Mouse (Mus musculus): Measurements from ENCODE around the gene Git1. TPM values are rescaled to one million over a fixed set of nuclear protein-coding genes. Genes with fewer than 3 reads are reported as not detected.

Git1 gene
- polyA plus RNA-seq, 1 experiment from 2014 or later, result 11.1 TPM

GRCm38 (mm10) chr11:77494344-77494676 lies 948 bp downstream of the Git1 start:
- Histone ChIP-seq H3K27ac (peak overlapping the region; percentile 75), H3K36me3 (peaks cover 2% of the 10 kb centered on the region), H3K9me3 (no peaks in the 10 kb centered on the region), H3K27me3 (no peaks in the 10 kb centered on the region), H3K9ac (peak overlapping the region; percentile 96), H3K4me1 (peaks cover 62% of the 10 kb centered on the region), H3K4me2 (peak overlapping the region; percentile 98), H3K4me3 (peak overlapping the region; percentile 97)
- 22% methylated on average over 4 of the region's 4 CpGs for WGBS
- no peak for ATAC-seq (ENCODE audit: insufficient number of reproducible peaks, insufficient read depth, low FRiP score, low TSS enrichment, low read depth)

DNA sequence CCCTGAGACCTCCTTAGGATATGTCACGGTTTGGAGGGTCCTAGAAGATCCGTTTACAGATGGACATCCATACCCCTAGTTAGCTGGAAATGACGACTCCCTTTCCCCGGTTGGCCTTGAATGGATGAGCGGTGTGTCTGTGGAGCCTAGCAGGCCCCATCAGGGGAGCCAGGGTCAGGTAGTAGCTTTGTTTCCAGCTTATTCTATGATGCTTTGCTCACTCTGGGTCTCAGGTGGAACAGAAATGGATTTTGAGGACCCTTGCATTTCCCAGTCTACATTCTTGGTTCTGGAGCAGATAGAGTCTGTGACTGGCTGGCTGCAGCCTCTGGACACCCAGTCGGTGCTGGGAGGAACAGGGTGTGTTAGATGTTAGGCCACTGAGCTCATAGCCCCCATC lies 1.4 kb downstream of the Git1 start:
- Histone ChIP-seq H3K9ac (peak overlapping the region; percentile 96; the same call in 1 of the 2 replicates), H3K27ac (no peak overlapping the region), H3K4me3 (peak overlapping the region; percentile 97), H3K27me3 (no peaks in the 10 kb centered on the region), H3K4me1 (peaks cover 62% of the 10 kb centered on the region), H3K36me3 (peaks cover 7% of the 10 kb centered on the region), H3K4me2 (peak overlapping the region; percentile 98), H3K9me3 (no peaks in the 10 kb centered on the region)
- no peak for ATAC-seq (ENCODE audit: insufficient number of reproducible peaks, insufficient read depth, low FRiP score, low TSS enrichment, low read depth)
- 67% methylated on average over 6 of the region's 6 CpGs for WGBS

DNA sequence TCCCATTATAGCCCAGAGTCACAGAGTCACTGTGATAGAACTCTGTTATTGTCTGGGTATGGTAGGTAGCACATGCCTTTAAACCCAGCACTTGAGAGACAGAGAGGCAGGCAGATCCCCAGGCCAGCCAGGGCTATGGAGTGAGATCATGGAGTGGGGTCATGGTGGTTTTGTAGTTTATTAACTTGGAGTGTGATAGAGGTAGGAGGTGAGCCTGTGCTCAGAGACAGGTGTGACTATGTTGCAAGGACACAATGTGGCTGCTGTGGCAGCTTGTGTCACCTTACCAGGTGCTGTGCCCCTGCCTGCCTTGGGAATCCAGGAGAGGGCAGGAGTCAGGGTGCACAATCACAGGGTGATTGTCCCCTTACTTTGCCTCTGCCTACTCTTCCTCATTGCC lies 2.1 kb downstream of the Git1 start:
- no peak overlapping the region for H3K4me3 ChIP-seq
- no peaks in the 10 kb centered on the region for H3K9me3 ChIP-seq
- no peak overlapping the region for H3K27ac ChIP-seq
- H3K27me3 ChIP-seq, result no peaks in the 10 kb centered on the region
- 0 out of 2 replicates have a peak overlapping the region, but pooled peaks have one; percentile 98 for H3K4me2 ChIP-seq
- peaks cover 60% of the 10 kb centered on the region for H3K4me1 ChIP-seq
- peaks cover 14% of the 10 kb centered on the region for H3K36me3 ChIP-seq
- ATAC-seq (ENCODE audit: insufficient number of reproducible peaks, insufficient read depth, low FRiP score, low TSS enrichment, low read depth), result no peak
- H3K9ac ChIP-seq, result no peak overlapping the region

- H3K36me3 ChIP-seq, result peaks cover 24% of the 10 kb centered on the region
- no peak for ATAC-seq (ENCODE audit: insufficient number of reproducible peaks, insufficient read depth, low FRiP score, low TSS enrichment, low read depth)
- peak overlapping the region; percentile 46; the same call in 1 of the 2 replicates for H3K9ac ChIP-seq
- H3K4me1 ChIP-seq, result peaks cover 51% of the 10 kb centered on the region
- no peak overlapping the region for H3K4me2 ChIP-seq
- no peaks in the 10 kb centered on the region for H3K27me3 ChIP-seq
- H3K9me3 ChIP-seq, result no peaks in the 10 kb centered on the region
- H3K4me3 ChIP-seq, result no peak overlapping the region
- H3K27ac ChIP-seq, result peak overlapping the region; percentile 30; the same call in 1 of the 2 replicates
- WGBS, result 26% methylated on average over 6 of the region's 6 CpGs
Measured at GRCm38 (mm10) chr11:77497341-77497756, 4.0 kb downstream of the Git1 start.

DNA sequence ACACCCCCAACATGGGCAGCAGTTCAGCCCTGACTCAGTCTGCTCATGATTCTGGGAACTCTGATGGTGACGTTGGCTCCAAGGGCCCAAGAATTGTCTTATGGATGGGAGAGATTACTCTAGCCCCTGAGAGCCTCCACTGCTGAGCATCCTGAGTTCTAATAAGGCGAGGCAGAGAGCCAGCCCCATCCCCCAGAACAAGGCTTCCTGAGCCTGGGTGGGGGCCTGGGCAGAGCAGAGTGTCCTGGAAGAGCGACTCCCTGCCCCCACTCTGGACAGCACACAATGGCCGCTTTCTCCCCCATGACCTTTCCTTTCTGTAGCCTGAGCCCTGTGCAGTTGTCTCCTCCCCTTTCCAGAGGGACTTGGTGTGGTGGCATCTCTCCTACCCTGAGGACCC lies 4.5 kb downstream of the Git1 start:
- Histone ChIP-seq H3K9me3 (no peaks in the 10 kb centered on the region), H3K27me3 (no peaks in the 10 kb centered on the region), H3K4me3 (no peak overlapping the region), H3K9ac (0 out of 2 replicates have a peak overlapping the region, but pooled peaks have one; percentile 37), H3K27ac (0 out of 2 replicates have a peak overlapping the region, but pooled peaks have one; percentile 30), H3K36me3 (peaks cover 29% of the 10 kb centered on the region), H3K4me1 (peaks cover 50% of the 10 kb centered on the region), H3K4me2 (no peak overlapping the region)
- no peak for ATAC-seq (ENCODE audit: insufficient number of reproducible peaks, insufficient read depth, low FRiP score, low TSS enrichment, low read depth)
- WGBS, result 48% methylated on average over 4 of the region's 4 CpGs

DNA sequence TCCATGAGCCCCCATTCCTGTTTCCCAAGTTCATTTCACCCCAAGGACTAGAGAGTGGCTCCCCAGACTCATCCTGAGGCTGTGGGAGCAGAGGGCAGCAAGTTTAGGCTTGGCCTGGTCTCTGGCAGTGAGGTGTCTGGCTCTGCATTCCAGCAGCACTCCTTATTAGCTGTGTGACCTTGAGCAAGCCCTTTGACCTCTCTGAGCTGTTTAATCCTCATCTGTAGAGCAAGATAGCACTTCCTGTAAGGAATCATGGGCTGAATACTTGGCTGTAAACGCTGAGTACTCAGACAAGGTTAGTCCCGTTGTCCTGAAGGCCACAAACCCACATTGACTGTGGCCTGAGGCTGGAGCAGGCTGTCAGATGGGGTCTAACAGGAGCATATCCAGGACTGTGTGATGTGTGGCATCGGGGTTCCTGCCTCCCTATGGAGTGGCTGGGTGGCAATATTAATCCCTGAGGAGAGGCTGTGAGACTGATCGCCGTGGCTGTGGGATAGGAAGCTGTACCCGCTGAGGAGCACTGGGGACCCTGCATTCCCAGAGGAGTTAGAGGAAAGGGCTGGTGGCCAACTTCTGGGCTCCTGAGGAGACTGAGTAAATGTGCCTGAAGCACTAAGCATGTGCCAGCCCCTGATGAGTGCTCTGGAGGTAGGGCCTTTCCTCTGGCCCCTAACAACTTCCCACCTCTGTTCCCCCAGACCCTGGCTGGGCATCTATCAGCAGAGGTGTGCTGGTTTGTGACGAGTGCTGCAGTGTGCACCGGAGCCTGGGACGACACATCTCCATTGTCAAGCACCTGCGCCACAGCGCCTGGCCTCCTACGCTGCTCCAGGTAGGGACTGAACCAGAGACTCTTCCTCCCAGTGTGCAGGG lies 5.1 kb downstream of the Git1 start:
- WGBS, result 68% methylated on average over 12 of the region's 12 CpGs
- no peak overlapping the region for H3K27ac ChIP-seq

DNA sequence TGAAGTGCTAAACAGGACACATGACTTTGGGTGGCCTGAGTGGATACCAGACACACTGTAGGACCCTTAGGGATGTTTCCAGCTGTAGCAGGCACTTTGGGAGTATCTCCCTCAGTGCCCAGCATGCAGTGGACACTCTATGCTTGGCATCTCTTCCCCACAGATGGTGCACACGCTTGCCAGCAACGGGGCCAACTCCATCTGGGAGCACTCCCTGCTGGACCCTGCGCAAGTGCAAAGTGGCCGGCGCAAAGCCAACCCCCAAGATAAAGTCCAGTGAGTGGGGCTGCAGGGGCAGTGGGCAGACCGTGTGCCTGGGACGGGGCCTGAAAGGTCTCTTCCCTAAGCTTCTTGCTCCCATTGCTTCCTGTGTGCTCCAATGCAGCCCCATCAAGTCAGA lies 6.0 kb downstream of the Git1 start:
- no peaks in the 10 kb centered on the region for H3K27me3 ChIP-seq
- no peak for ATAC-seq (ENCODE audit: insufficient number of reproducible peaks, insufficient read depth, low FRiP score, low TSS enrichment, low read depth)
- H3K4me3 ChIP-seq, result no peak overlapping the region
- no peak overlapping the region for H3K4me2 ChIP-seq
- 83% methylated on average over 7 of the region's 7 CpGs for WGBS
- no peak overlapping the region for H3K27ac ChIP-seq
- no peaks in the 10 kb centered on the region for H3K9me3 ChIP-seq
- peaks cover 44% of the 10 kb centered on the region for H3K36me3 ChIP-seq
- H3K4me1 ChIP-seq, result peaks cover 53% of the 10 kb centered on the region
- H3K9ac ChIP-seq, result no peak overlapping the region

More for the DNA sequence above, 5.1 kb downstream of the Git1 start:
- Histone ChIP-seq H3K4me1 (peaks cover 56% of the 10 kb centered on the region), H3K9me3 (no peaks in the 10 kb centered on the region), H3K9ac (0 out of 2 replicates have a peak overlapping the region, but pooled peaks have one; percentile 37), H3K36me3 (peaks cover 36% of the 10 kb centered on the region), H3K4me2 (no peak overlapping the region), H3K27me3 (no peaks in the 10 kb centered on the region), H3K4me3 (no peak overlapping the region)
- no peak for ATAC-seq (ENCODE audit: insufficient number of reproducible peaks, insufficient read depth, low FRiP score, low TSS enrichment, low read depth)

- ATAC-seq (ENCODE audit: insufficient number of reproducible peaks, insufficient read depth, low FRiP score, low TSS enrichment, low read depth), result no peak
- 82% methylated on average over 17 of the region's 17 CpGs for WGBS
- no peaks in the 10 kb centered on the region for H3K9me3 ChIP-seq
- peaks cover 42% of the 10 kb centered on the region for H3K4me1 ChIP-seq
- no peaks in the 10 kb centered on the region for H3K27me3 ChIP-seq
- H3K9ac ChIP-seq, result no peak overlapping the region
- H3K4me3 ChIP-seq, result no peak overlapping the region
- H3K27ac ChIP-seq, result no peak overlapping the region; the same call in 1 of the 2 replicates
- peaks cover 57% of the 10 kb centered on the region for H3K36me3 ChIP-seq
- no peak overlapping the region for H3K4me2 ChIP-seq
Measured at GRCm38 (mm10) chr11:77500361-77501325, 7.3 kb downstream of the Git1 start.

- ATAC-seq (ENCODE audit: insufficient number of reproducible peaks, insufficient read depth, low FRiP score, low TSS enrichment, low read depth), result no peak
- H3K9ac ChIP-seq, result no peak overlapping the region
- no peaks in the 10 kb centered on the region for H3K27me3 ChIP-seq
- H3K36me3 ChIP-seq, result peaks cover 65% of the 10 kb centered on the region
- H3K4me2 ChIP-seq, result no peak overlapping the region
- WGBS, result 25% methylated on average over 5 of the region's 5 CpGs
- H3K4me1 ChIP-seq, result peaks cover 42% of the 10 kb centered on the region
- H3K9me3 ChIP-seq, result no peaks in the 10 kb centered on the region
- H3K4me3 ChIP-seq, result no peak overlapping the region
- no peak overlapping the region for H3K27ac ChIP-seq
Measured at GRCm38 (mm10) chr11:77501392-77501791, 8.0 kb downstream of the Git1 start.

DNA sequence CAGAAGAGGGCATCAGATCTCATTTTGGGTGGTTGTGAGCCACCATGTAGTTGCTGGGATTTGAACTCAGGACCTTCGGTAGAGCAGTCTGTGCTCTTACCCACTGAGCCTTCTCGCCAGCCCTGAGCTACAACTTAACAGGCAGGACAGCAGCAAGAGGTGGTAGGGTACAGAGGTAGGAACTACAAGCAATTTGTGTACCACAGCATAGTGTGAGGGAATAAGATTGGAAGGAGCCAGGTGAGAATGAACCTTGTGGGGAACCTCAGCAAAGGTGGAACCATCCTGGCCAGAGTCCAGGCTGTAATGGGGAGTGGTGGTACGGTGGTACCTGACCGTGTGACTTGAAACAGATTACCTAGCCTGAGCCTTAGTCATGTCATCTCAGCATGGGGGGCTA lies 8.6 kb downstream of the Git1 start:
- Histone ChIP-seq H3K27ac (no peak overlapping the region), H3K4me3 (no peak overlapping the region), H3K4me2 (no peak overlapping the region), H3K27me3 (no peaks in the 10 kb centered on the region), H3K36me3 (peaks cover 71% of the 10 kb centered on the region), H3K9me3 (no peaks in the 10 kb centered on the region), H3K4me1 (peaks cover 44% of the 10 kb centered on the region), H3K9ac (no peak overlapping the region)
- 93% methylated on average over 4 of the region's 4 CpGs for WGBS
- no peak for ATAC-seq (ENCODE audit: insufficient number of reproducible peaks, insufficient read depth, low FRiP score, low TSS enrichment, low read depth)

DNA sequence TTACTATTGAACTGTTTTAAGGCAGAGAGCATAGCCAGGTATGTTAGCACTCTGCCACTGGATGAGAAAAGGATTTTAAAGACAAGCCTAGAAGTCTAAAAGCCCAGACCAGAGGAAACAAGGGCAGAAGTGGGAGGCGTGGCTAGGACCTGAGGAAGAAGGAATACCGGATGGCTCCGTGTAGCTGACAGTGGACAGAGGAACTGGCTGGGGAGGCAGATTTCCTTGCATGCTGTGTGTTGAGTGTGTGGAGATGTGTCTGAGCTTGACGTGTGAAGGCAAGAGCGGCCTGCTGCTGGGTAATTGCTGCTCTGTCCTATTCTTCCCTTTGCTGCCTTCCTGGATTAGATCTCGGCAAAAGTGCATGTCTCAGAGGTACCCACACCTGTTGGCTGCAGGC lies 9.1 kb downstream of the Git1 start:
- Histone ChIP-seq H3K9ac (peak overlapping the region; percentile 21; the same call in 1 of the 2 replicates), H3K9me3 (no peaks in the 10 kb centered on the region), H3K36me3 (peaks cover 75% of the 10 kb centered on the region), H3K4me1 (peaks cover 41% of the 10 kb centered on the region), H3K27ac (no peak overlapping the region), H3K4me3 (no peak overlapping the region), H3K4me2 (no peak overlapping the region), H3K27me3 (no peaks in the 10 kb centered on the region)
- WGBS, result 82% methylated on average over 6 of the region's 6 CpGs
- ATAC-seq (ENCODE audit: insufficient number of reproducible peaks, insufficient read depth, low FRiP score, low TSS enrichment, low read depth), result no peak

All from embryonic facial prominence, embryonic 13.5 days (tissue).